Mouse (Mus musculus) midbrain, postnatal 0 days (tissue): ENCODE measurements around the gene Pot1a. TPM values are rescaled to one million over a fixed set of nuclear protein-coding genes. Genes with fewer than 3 reads are reported as not detected.

ENCODE experiments used
- ATAC-seq: fragments of 200-750 bp; cut with Nextera tagmentation; 2 replicates; pipeline ENCODE4 v1.8.0; 2017; ENCODE audit warnings: moderate number of reproducible peaks, mild to moderate bottlenecking, moderate TSS enrichment, moderate library complexity; ENCODE audit not compliant: low FRiP score
- DNase-seq: peaks from one replicate; pipeline ENCODE4 v3.0.0-alpha.2; 2015; ENCODE audit warnings: low spot score
- H3K27ac ChIP-seq: fragments of 300-500 bp; sonication (generic); 2 replicates; pipeline ENCODE4 v1.5.1; 2014; ENCODE audit warnings: low read depth, mild to moderate bottlenecking, low read length, mixed read lengths
- H3K27me3 ChIP-seq: fragments of 300-500 bp; sonication (generic); 2 replicates; pipeline ENCODE4 v1.6.1; 2014; ENCODE audit warnings: low read length, control low read depth, mixed read lengths; ENCODE audit not compliant: insufficient read depth
- H3K36me3 ChIP-seq: fragments of 300-500 bp; sonication (generic); 2 replicates; pipeline ENCODE4 v1.6.1; 2014; ENCODE audit warnings: low read length, control low read depth, mixed read lengths; ENCODE audit not compliant: insufficient read depth
- H3K4me1 ChIP-seq: fragments of 300-500 bp; sonication (generic); 2 replicates; pipeline ENCODE4 v1.6.1; 2014; ENCODE audit warnings: mild to moderate bottlenecking, control low read depth, antibody characterized with exemption, low read length, mixed read lengths; ENCODE audit not compliant: insufficient read depth
- H3K4me2 ChIP-seq: fragments of 300-500 bp; sonication (generic); 2 replicates; pipeline ENCODE4 v1.6.1; 2014; ENCODE audit warnings: low read depth, mild to moderate bottlenecking, low read length, mixed read lengths; ENCODE audit not compliant: poor library complexity, severe bottlenecking
- H3K4me3 ChIP-seq: fragments of 300-500 bp; sonication (generic); 2 replicates; pipeline ENCODE4 v1.5.1; 2014; ENCODE audit warnings: low read depth, mild to moderate bottlenecking, low read length, moderate library complexity
- H3K9ac ChIP-seq: fragments of 300-500 bp; sonication (generic); replicated peaks from 2 replicates; pipeline ENCODE4 v1.6.1; 2014; ENCODE audit warnings: mild to moderate bottlenecking, low read length, moderate library complexity, mixed read lengths; ENCODE audit not compliant: poor library complexity, severe bottlenecking
- H3K9me3 ChIP-seq: fragments of 300-500 bp; sonication (generic); 2 replicates; pipeline ENCODE4 v1.6.1; 2016; ENCODE audit warnings: low read length, control low read depth
- CTCF ChIP-seq: IDR thresholded peaks from 2 replicates; pipeline ENCODE4 v1.5.1; 2016; ENCODE audit warnings: antibody characterized with exemption, mild to moderate bottlenecking
- WGBS: fragments of 180-500 bp; shearing (Covaris S2); extraction: QIAGEN DNeasy Blood & Tissue Kit; methylation state at CpG from one replicate; pipeline ENCODE4 v1.1.7; 2014; 5-methylcytosine and 5-hydroxymethylcytosine counted together
- polyA plus RNA-seq: library from polyadenylated mRNA; unstranded; fragments of >200 nt; fragmentation: Nextera tagmentation; extraction: Ambion mirVana; gene quantifications from 2 replicates; pipeline ENCODE4 v1.2.1, GENCODE M21; 2015
- total RNA-seq: library from RNA; depleted of rRNA; stranded (reverse); fragments of >200 nt; gene quantifications from 2 replicates; pipeline ENCODE4 v1.2.3, GENCODE M21; 2014; rRNA removed

The Pot1a gene
- total and polyA plus RNA-seq, 2 experiments from 2014 or later, result 15.7 to 19.9 TPM

DNA sequence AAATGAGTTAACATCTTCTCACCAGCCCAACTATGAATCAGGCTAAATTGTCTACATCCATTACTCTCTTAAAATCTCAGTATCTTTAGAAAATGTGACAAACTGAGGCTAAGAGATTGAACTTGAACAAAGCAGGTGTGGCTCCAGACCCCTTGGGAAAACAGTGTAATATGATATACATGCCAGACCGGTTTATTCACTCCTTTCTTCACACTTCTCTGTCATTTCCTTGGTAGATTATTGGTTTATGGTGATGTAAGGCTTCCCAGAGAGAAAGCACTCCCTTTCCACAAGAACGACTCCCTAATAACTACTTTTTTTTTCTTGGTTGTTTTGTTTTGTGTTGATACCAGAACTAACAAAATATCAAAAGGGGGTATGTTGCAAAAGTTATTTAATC, 98.4 kb downstream of the Pot1a start:
- no peak overlapping the region for H3K4me3 ChIP-seq
- TF ChIP-seq CTCF, result no peak
- no peak overlapping the region for H3K27ac ChIP-seq
- H3K4me2 ChIP-seq, result no peak overlapping the region
- H3K36me3 ChIP-seq, result no peaks in the 10 kb centered on the region
- no peaks in the 10 kb centered on the region for H3K27me3 ChIP-seq
- ATAC-seq (no peak), DNase-seq (no peak)
- H3K4me1 ChIP-seq, result no peaks in the 10 kb centered on the region
- 47% methylated on average over 2 of the region's 2 CpGs for WGBS
- H3K9ac ChIP-seq, result no peak overlapping the region
- no peaks in the 10 kb centered on the region for H3K9me3 ChIP-seq

DNA sequence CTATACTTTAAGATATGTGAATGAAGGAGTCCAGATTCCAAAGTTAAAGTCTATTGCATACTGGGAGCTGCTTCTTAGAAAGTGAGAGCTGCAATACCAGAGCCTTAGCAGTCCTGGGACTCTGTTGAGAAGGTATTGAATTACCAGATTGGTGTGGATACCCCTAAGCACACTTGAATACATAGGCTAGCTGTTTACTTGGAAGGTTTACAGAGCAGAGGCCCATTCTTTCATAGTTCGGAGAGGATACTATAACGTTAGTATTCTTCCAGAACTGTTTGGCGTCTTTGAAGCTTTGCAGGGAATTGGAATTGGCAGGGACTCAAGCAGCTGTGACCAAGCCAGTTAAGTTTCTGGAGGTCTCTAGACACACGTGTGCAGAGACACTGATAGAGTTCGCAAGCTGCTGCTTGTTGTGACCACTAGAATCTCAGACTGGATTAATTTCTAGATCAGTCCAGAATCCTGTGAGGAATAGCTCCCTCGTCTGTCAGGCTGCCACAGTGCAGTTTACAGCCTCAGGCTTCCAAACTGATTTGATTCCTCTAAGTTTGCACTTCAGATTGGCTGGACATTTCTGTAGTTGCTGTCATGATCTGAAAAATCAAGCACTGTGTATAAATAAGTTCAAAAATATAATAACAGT, 99.7 kb downstream of the Pot1a start:
- DNase-seq (peak; percentile 79), ATAC-seq (peak; percentile 72)
- H3K9me3 ChIP-seq, result no peaks in the 10 kb centered on the region
- no peaks in the 10 kb centered on the region for H3K36me3 ChIP-seq
- H3K4me1 ChIP-seq, result no peaks in the 10 kb centered on the region
- WGBS, result 27% methylated on average over 6 of the region's 6 CpGs
- no peak overlapping the region for H3K4me3 ChIP-seq
- peak; percentile 81 for TF ChIP-seq CTCF
- no peak overlapping the region for H3K9ac ChIP-seq
- H3K27ac ChIP-seq, result no peak overlapping the region
- no peak overlapping the region for H3K4me2 ChIP-seq
- H3K27me3 ChIP-seq, result no peaks in the 10 kb centered on the region

DNA sequence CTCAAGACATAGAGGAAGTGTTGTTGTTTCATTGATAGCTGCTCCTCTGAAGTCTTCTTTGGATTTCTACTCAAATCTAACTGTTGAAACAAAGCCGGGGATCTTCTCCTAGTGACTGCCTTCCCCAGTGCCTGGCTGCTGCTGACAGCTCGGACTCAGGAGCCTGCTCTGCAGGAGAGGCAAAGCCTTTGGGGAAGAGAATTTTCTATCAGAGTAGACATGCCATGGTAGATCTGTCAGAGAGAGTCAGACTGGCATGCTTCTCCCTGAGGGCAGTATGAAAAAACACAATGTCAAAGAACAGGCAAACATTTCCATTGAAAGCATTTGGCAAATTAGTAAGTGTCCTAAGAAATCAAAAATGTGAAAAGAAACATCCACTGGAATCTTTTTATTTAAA, 109.1 kb downstream of the Pot1a start:
- DNase-seq, result peak; percentile 14
- H3K27me3 ChIP-seq, result no peaks in the 10 kb centered on the region
- TF ChIP-seq CTCF, result no peak
- H3K4me2 ChIP-seq, result no peak overlapping the region
- H3K9ac ChIP-seq, result no peak overlapping the region
- 31% methylated on average over 2 of the region's 2 CpGs for WGBS
- no peaks in the 10 kb centered on the region for H3K4me1 ChIP-seq
- no peak for ATAC-seq
- H3K4me3 ChIP-seq, result no peak overlapping the region
- no peaks in the 10 kb centered on the region for H3K36me3 ChIP-seq
- no peak overlapping the region for H3K27ac ChIP-seq
- H3K9me3 ChIP-seq, result no peaks in the 10 kb centered on the region

Other genes starting within 250 kb of the Pot1a start
- 6.9 and 8.4 TPM in 2 replicates for gene Gpr37, start 118.5 kb downstream of the Pot1a start, total RNA-seq
- gene Gpr37, start 118.5 kb downstream of the Pot1a start, polyA plus RNA-seq, result 6.5 and 6.9 TPM in 2 replicates